Mouse (Mus musculus): ENCODE measurements at regions not wholly inside any gene's neighbourhood (a gene's known extent, or its start where the extent isn't known, plus 50 kb on each side); places are given as distances from the start of the nearest gene placed in this dataset.

DNA sequence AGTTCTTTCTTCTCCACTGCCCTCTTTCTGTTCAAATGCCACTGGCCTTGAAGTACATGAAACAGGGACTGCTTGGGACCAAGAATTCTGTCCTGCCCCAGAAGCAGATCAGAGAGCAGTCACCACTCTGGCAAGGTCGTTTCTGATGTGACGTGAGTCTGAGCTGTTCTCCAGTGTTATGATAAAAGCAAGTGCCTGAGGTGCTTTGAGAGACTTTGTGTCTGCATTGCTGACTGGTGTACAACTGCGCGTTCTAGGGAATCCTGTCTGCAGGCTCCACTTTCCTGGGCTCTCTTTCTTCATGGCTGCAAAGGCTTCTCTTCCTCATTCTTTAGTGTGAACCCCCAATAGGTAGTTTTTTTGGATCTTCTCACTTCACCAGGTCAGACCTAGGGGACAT, 356.8 kb upstream of the Acvr2a start:
- no peak for DNase-seq (ENCODE audit: low spot score in 2 of 2)

DNA sequence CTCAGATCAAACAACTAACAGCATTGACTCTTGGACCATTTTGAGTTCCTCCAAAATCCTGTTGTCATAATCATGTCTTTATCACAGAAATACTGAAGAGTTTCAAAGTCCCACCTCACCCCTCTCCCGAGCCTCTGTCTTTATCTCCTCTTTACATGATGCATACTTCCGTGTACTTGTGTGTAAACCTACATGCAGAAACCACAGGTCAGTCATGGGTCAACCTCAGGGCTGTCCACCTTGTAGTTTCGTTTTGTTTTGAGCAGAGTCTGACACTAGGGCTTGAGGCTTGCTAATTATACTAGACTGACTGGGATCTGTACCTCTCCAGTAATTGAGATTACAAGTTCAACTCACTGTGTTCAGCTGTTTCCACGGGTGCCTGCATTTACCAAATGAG, 348.4 kb upstream of the Acvr2a start:
- no peak for DNase-seq (ENCODE audit: low spot score in 2 of 2)

DNA sequence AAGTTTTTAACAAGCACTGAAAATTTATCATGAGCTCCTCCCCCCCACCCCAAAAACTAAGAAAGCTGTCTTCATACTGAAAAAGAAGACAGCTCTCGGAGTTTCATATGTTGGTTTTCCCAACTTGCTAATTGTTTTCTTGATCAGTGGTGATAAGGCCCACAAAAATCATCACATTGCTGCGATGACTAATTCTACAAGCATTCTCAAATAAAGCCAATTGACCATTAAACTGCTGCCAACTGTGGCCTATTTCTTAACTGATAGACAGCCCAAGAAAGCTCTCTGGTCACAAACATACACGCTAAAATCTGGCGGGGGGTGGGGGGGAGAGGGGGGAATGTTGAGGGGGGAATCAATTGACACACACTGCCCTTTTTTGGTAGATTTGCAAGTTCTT, 345.0 kb upstream of the Acvr2a start:
- no peak for DNase-seq (ENCODE audit: low spot score in 2 of 2)

DNA sequence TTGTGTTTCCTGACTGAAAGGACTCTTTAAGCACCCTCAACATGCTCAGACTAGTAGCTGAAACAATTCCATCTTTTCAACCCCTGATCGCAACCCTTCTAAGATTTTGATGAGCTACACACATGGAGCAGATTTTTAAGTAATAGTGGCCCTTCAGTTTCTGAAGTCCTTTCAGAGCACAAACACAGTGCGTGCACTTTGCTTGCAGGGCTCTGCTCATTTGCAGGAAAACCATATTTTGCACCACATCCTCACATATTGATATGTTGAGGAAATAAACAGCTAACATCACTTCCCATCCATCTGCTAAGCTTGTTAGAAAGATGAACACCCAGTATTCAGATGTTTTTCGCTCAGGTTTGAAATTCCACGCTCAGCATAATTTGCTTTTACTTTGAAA, 344.6 kb upstream of the Acvr2a start:
- DNase-seq (ENCODE audit: low spot score in 2 of 2): no peak

DNA sequence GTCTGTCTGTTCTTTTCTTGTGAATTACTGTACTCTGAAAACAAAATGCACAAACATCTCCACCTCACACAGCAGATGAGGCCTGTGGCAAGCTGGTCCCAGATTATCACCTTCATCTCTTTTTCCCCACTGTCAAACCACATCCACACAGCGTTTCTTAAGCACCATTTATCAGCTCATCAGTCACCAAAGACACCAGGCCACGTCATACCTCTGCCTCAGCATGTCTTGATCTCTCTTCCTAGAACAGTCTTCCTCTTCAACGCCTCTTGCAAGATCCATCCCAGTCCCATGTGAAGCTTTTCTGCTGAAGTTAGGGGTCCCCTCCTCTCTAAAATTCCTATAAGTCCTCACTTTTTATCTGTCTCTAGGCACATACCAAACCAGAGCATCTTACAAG, 340.8 kb upstream of the Acvr2a start:
- no peak for DNase-seq (ENCODE audit: low spot score in 2 of 2)

DNA sequence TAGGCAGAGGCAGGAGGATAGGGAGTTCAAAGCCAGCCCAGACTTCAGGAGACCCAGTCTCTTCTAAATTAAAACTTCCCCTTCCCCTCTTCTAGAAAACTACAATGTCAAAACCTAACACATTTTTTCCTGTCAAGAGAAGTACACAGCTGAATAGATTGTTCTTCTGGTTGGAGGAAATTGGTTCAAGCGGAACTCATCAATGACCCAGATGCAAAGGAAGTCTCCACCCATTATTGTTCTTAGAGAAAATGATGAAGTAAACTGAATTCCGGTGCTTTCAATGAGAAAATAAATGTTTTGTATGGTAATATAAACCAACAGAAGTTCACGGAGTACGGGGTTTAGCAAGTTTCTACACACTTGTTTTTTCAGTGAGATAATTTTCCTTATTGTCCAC, 339.3 kb upstream of the Acvr2a start:
- DNase-seq (ENCODE audit: low spot score in 2 of 2): no peak

DNA sequence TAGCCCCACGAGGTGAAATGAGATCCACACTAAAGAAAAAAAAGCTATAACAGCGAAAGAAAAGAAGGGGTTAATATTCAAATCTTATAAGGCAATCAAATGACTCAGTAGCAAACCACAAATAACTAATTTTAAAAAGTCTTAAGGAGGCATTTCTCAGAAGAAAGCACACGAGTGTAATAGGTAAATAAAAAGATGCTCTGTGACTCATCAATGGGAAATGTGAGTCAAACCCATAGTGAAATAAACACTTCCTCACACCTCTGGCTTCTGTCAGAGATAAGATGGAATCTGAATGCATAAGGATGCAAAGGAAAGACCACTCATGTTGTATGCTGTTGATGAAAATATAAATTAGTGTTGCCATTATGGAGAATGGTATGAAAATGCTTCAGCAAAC, 337.1 kb upstream of the Acvr2a start:
- DNase-seq (ENCODE audit: low spot score in 2 of 2): no peak

DNA sequence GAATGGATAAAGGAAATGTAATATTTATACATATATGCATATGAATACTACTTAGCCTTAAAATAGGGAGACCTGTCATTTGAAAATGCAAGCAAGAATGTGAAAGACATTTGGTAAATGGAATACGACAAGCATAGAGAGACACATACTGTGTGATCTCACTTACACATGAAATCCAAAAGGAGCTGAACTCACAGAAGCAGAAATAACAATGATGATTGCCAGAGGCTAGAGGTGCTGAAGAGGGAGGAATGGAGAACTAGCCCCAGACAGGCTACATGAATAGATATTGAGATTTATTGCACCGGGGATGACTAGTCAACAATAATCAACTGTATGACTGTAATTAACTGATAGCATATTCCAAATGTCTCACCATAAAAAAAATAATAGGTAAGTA, 336.6 kb upstream of the Acvr2a start:
- no peak for DNase-seq (ENCODE audit: low spot score in 2 of 2)

DNA sequence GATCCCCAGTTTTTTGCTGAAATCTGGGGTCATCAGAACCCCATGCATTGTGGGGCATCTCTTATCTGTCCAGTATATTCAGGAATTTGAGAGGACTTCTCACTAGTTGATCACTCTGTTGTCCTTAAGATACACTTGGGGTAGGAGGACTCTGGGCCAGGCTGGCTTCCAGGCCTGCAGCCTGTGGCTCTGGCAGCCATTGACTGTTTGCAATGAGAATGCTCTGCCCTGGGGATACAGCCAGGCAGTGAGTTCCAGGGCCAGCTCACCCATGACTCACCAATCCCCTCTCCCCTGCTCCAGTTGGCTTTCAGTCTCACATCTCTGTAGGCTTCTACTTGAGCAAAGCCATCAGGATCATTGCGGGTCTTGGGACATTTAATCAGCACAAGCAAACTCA, 334.3 kb upstream of the Acvr2a start:
- peak in 1 of 2 experiments; percentile 23 for DNase-seq (ENCODE audit: low spot score in 2 of 2)

DNA sequence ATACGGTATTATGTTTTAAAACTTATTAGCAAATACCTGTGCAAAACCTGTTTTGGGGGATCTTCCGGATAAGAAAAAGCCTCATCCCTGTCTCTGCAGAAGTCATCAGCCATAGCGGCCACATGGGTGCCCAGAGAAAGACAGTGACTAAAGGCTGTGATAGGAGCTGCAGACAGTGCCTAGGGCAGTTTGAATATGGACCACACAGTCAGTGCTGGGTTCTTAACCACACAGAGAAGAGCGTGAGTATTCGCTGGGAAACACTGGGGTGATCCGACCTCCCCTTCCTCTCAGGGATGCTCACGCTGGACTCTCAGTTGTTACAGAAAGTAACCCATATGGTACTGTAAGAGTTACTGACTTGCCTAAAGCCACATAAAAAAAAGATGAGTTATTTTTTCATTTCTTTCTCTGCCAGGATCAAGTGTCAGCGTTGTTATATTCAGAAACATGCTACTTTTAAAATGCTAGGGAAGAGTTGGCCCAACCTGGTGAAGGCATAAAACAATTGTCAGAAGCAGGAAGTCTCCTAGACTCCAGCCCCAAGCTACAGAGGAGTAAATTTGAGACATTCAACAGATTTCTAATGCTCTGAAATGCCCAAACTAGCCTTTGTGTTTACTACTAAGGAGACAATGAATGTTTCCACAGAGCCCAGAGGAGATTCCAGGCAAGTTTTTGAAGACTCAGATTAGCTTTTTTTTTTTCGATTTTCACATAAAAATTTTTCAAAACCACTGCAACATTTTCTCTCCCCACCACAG, 333.3 kb upstream of the Acvr2a start:
- no peak for DNase-seq (ENCODE audit: low spot score in 2 of 2)

DNA sequence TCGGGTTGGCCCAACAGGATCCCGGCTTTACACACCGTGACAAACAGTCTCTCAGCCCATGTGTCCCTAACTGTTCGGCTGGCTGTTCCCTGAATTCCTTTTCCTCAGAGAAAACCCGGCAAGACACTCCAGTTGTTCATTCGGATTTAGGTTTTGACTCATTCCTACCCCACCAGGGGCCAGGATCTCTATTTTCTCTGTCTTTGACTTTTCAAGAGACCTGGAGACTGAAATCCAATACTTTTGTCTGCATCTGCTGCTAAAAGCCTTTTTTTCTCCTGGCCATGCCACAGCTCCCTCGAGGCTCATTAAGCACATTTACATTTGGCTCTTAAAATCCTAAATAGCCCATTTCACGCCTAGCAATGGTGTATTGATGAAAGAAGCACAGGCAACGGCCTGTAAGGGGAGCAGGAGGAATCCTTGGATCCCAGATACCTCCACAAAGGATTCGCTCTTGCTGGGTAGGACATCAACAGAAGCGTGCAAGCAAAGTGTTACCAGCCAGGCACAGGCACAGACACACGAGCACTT, 332.6 kb upstream of the Acvr2a start:
- DNase-seq (ENCODE audit: low spot score in 2 of 2): no peak

DNA sequence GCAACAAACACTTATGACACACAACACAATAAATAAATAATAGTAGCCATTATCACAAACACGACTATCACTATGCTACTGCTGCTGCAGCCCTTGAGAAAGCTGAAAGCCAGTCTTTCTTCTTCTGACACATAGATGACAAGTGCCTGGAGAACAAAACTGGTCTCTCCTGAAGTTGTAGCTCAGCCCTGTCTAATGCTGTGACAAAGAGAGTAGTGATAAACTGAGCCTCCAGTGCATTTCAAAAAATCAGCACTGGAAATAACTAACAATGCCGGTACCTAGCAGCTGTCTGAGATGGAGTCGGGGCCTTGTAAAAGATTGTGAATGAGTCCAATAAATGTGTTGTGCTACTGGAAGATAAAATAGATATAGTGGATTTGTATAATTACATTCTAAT, 320.3 kb upstream of the Acvr2a start:
- no peak for DNase-seq (ENCODE audit: low spot score in 2 of 2)

DNA sequence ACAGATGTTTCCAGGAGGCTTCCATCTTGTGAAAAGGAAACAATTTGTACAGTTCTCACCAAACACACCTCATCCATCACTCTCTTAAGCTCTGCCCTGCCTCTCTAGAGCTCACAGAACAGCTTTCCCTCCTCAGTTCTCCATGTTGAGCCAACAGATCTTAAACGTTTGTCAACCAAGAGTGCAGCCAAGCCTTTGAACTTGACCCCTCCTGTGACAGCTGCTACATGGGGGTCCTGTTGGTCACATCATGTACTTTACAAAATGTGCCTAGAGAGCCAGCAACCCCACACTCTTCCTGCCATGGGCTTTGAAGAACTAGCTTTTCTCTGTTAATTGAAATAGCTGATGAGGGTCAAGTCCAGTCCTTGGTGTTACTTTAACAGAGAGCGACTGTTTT, 319.8 kb upstream of the Acvr2a start:
- peak in 1 of 2 experiments; percentile 16 for DNase-seq (ENCODE audit: low spot score in 2 of 2)

DNA sequence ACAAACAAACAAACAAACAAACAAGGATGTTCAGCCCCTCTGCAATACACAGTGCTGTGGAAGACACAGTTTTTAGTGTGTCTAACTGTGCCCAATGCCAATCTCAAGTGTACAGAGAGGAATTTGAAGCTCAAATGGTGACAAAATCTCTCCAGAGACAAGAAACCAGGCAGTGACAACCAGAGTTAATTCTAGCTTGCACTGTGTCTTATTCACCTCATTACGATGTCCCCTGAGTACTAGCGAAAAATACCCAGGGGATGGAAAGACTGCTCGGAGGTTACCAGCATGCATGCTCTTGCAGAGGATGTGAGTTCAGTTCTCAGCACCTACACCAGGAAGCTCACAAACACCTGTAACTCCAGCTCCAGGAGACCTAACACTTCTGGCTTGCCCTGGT, 319.3 kb upstream of the Acvr2a start:
- no peak for DNase-seq (ENCODE audit: low spot score in 2 of 2)

DNA sequence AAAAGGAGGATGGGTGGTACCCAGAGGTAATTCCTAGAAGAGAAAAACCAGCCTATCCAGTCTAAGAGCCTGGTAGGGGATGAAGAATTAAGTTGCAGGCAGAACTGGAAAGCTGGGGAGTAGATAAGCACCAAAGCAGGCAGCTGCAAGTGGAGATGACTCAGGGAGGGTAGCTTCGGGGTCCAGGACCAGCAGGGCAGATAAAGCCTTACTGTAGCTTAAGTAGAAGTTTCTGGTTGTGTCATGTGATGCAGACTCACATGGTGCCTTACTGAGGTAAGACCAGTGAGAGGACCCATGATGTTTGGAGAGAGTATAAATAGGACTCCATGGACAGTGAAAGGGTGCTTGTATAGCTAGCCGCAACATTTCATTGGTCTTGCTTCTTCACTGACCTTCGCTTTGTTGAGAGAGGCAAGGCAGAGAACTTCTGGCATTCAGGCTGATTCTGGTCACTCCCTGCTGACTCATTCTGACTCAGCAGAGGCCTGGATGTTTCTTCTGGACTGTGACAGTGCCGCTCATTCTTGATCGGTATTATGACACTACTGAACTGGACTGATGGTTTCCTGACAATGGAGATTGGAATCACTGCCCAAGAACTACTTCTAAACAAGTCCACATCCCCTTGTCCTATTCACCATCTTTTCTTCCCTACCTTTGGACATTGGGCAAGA, 315.7 kb upstream of the Acvr2a start:
- no peak for DNase-seq (ENCODE audit: low spot score in 2 of 2)

DNA sequence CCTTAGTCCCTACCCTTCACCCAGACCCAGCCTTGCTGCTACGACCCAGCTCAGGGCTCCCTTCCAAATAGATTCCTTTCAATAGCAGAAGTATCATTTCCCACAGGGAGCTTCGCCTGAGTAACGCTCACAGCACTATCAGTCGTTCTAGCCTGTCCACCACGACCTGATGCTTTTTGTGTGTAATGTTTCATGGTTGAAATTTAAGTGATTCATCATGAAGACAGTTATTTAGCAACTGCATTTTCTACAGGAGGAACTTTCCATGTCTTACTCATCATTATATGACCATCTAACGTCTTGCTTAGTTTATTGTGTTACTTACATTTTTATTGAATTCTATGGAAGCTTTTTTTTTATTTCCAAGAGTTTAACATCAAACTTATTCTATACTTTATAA, 314.5 kb upstream of the Acvr2a start:
- DNase-seq (ENCODE audit: low spot score in 2 of 2): no peak

DNA sequence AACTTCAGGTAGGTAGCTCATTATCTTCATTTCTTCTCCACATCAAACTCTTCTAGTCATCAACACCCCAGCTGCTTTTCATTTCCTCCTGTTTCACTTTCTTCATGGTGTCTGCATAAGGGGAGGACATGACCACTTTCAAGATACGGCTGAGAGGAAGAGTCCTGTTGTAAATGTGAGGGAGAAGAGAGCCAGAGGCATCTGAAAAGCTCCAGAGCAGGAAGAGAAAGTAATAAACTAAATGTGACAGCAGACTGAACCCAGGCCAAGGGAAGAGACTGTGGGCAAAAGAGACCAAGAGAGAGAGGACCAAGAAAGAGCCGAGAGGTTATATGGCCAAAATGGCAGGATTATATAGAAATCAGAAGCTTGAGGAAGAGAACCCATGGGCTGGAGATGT, 312.5 kb upstream of the Acvr2a start:
- no peak for DNase-seq (ENCODE audit: low spot score in 2 of 2)

DNA sequence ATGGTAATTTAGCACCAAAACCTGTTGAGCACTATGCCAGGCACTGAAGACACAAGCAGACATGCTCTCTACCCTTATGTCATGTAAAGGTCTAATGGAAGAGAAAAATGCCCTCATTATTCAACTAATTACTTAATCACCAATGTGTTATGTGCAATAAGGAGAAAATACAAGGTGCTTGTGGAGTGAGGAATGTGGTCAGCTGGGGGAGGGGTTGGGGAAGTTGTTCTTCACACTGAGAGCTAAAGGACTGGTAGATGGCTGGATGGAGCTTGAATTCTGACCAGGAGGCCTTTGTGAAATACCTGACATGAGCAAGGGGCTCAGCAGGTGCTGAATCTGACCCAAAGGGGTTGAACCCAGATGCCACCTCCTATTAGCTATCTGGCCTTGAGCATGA, 300.1 kb upstream of the Acvr2a start:
- DNase-seq (ENCODE audit: low spot score in 2 of 2): no peak

DNA sequence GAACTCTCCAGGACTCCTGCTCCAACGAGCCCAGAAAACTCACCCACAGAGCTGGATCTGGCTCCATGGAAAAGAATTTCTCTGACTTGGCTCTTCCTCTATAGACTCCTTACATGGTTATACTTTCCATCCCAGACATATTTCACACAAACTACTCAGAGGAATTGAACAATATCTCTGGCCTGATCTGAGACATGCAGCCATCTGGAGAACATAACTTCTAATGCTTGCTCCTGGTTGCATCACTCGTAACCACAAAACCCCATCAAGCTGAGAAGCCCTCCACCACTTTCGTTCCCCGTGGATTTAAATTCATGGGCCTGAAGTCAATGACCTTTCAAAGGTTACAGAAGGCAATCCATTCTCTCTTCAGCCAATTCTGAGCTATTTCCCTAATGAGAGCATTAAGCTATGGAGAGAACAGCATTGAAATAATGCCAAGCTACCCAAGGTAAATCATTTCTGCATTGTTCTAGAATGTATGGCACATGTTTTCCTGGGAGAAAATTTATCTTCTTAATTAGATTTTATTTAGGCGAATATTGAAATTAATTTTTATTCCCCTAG, 294.0 kb upstream of the Acvr2a start:
- no peak for DNase-seq (ENCODE audit: low spot score in 2 of 2)

DNA sequence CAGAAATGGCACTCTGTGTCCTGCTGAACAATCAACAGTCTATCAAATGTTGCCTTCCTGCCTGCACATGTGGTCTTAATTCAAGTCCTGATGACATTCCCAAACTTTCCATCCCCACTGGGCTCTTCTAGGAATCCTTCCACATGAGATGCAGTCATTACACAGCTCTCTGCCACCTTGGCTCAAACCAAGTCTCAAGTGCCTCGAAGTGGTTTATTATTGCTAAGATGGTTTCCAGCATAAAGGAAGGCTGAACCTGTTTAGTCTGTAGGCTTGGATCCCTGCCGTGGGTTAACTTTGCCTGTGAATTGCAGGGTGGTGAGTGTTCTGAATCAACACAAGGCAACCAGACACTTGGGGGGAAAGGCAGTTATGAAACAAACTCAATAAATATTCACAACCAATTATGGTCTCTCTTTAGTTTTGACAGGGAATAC, 293.4 kb upstream of the Acvr2a start:
- DNase-seq (ENCODE audit: low spot score in 2 of 2): no peak

DNA sequence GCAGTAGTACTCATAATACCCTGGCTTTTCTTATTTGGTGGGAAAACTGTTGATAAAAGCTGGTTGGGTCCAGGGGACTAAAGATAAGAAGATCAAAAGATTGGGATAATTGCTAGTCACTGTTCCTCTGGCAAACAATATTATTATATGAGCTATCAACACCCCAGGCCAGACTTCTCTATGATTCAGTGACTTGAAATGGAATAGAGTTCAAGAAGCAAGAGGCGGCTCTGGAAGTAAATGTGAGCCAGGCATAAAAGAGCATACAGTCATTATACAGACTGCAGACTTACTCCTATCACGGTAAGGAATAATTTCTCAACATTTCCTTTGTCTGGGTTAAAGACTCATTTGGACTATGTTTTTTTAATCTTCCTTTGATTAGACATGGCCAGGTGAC, 278.5 kb upstream of the Acvr2a start:
- DNase-seq (ENCODE audit: low spot score in 2 of 2): no peak

DNA sequence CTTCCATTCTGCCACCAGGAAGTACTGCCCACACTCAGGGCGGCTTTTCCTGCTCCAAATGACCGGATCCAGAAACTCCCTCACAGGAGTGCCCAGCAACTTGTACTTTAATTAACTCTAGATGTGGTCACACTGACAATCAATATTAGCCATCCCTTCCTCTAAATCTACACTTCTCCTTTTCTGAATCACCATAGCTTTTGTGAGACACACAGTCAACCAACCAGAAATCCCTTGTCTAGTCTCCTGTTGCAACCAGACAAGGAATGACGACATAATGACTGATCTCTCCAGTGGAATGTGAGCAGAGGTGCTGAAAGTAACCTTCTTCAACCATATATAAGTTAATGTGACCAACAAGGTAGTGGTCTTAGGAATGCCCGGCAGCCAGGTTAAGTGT, 277.0 kb upstream of the Acvr2a start:
- DNase-seq (ENCODE audit: low spot score in 2 of 2): no peak

Measured in urinary bladder, adult 18-20 months (tissue).